Mouse (Mus musculus) ES-Bruce4 (cell line): ENCODE data around the gene Uqcc2. TPM values are rescaled to one million over a fixed set of nuclear protein-coding genes. Genes with fewer than 3 reads are reported as not detected.

Source experiments
- H3K27ac ChIP-seq: 2 replicates; pipeline ENCODE4 v1.5.1; 2012; ENCODE audit warnings: low read length, inconsistent platforms; ENCODE audit not compliant: insufficient read depth
- H3K27me3 ChIP-seq: 2 replicates; pipeline ENCODE4 v1.6.1; 2012; ENCODE audit warnings: mild to moderate bottlenecking, low read length, inconsistent platforms; ENCODE audit not compliant: control insufficient read depth, poor library complexity, insufficient read depth, severe bottlenecking
- H3K36me3 ChIP-seq: 2 replicates; pipeline ENCODE4 v1.6.1; 2012; ENCODE audit warnings: inconsistent platforms, mild to moderate bottlenecking, low read length, moderate library complexity; ENCODE audit not compliant: control insufficient read depth, poor library complexity, insufficient read depth, severe bottlenecking
- H3K4me1 ChIP-seq: one replicate; pipeline ENCODE4 v1.8.1; 2011; ENCODE audit warnings: low read length; ENCODE audit not compliant: control insufficient read depth, insufficient read depth
- H3K4me3 ChIP-seq: 2 replicates; pipeline ENCODE4 v1.5.1; 2011; ENCODE audit warnings: low read depth, mild to moderate bottlenecking, low read length
- H3K9ac ChIP-seq: 2 replicates; pipeline ENCODE4 v1.6.1; 2012; ENCODE audit warnings: low read depth, mild to moderate bottlenecking, inconsistent platforms; ENCODE audit not compliant: poor library complexity, severe bottlenecking
- H3K9me3 ChIP-seq: replicated peaks from 2 replicates; pipeline ENCODE4 v1.6.1; 2012; ENCODE audit warnings: mild to moderate bottlenecking, low read length, inconsistent platforms; ENCODE audit not compliant: control insufficient read depth, poor library complexity, insufficient read depth, severe bottlenecking
- CTCF ChIP-seq: IDR thresholded peaks from one replicate; pipeline ENCODE4 v1.8.1; 2011; ENCODE audit warnings: low read depth, low read length
- EP300 ChIP-seq: IDR thresholded peaks from 2 replicates; pipeline ENCODE4 v1.6.1; 2011; ENCODE audit warnings: low read depth, low read length; ENCODE audit not compliant: insufficient read depth
- POLR2A ChIP-seq: IDR thresholded peaks from one replicate; pipeline ENCODE4 v1.8.1; 2011; ENCODE audit warnings: low read length; ENCODE audit not compliant: insufficient read depth
- polyA plus RNA-seq: library from polyadenylated mRNA; stranded (reverse); fragments of >200 nt; gene quantifications from 2 replicates; pipeline ENCODE4 v1.2.4, GENCODE M21; 2011; ENCODE audit warnings: low read depth; ENCODE audit not compliant: missing spikeins, insufficient read depth, insufficient read length

Uqcc2 gene
- polyA plus RNA-seq, 1 experiment = 138 TPM

DNA sequence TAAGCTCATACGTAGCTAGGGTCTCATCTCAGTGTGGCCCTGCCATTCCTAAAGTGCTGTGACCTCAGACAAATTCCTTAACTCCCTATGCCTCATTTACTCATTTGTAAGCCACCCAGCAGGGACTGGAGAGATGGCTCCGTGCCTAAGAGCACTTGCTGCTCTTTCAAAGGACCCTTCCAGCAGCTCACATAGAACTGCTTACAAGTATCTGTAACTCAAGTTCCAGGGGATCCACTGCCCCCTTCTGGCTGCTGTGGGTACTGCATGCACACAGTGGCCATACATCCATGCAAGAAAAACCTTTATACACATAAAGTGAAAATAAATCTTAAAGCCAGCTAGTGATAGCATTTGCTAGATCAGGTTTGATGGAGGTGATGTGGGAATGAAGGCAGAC lies 48.0 kb downstream of the Uqcc2 start:
- TF ChIP-seq CTCF (peak; percentile 87), POLR2A (no peak)
- H3K4me3 ChIP-seq = no peak overlapping the region
- H3K9ac ChIP-seq = no peak overlapping the region
- no peaks in the 10 kb centered on the region for H3K36me3 ChIP-seq
- no peaks in the 10 kb centered on the region for H3K27me3 ChIP-seq
- no peaks in the 10 kb centered on the region for H3K4me1 ChIP-seq
- no peaks in the 10 kb centered on the region for H3K9me3 ChIP-seq
- H3K27ac ChIP-seq = no peak overlapping the region

DNA sequence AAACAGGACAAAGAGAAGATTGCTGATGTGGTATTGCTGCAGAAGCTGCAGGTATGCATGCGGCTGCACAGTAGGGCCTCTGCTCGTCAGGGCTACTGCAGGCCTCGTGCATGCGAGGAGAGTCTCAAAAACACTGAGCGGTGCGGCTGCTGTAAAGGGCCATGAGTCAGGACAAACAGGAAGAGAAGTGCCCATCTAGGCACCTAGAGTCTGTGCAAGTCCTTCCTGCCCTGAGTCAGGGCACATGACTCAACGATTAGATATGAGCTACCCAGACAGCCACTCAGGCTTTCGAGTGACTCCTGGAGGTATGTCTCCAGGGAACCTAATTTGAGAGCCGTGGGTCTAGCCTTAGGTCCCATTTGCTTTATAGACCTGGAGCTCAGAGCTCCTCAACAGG lies 50.1 kb downstream of the Uqcc2 start:
- Histone ChIP-seq H3K27me3 (no peaks in the 10 kb centered on the region), H3K4me3 (no peak overlapping the region), H3K9ac (no peak overlapping the region), H3K9me3 (no peaks in the 10 kb centered on the region), H3K36me3 (no peaks in the 10 kb centered on the region), H3K27ac (no peak overlapping the region), H3K4me1 (peaks cover 6% of the 10 kb centered on the region)
- TF ChIP-seq POLR2A = no peak
- no peak for TF ChIP-seq CTCF
- no peak for TF ChIP-seq EP300

DNA sequence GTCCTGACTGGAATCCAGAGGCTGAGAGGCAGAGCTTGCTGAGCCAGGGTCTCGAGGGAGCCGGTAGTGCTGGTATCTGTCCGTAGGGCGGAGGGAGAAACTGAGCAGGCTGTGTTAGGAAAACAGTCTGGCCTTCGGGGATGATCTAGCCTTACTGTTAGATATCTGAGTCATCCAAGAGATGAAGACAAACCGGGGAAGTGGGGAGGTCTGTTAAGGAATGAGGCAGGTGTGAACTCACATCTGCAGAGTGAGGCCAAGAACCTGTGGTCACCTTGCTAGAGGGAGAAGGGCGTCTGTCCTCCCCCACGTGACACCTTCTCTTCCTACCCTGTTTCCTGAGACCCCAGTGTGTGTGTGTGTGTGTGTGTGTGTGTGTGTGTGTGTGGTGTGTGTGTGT lies 50.9 kb downstream of the Uqcc2 start:
- Histone ChIP-seq H3K4me1 (peaks cover 7% of the 10 kb centered on the region), H3K9ac (no peak overlapping the region), H3K27me3 (no peaks in the 10 kb centered on the region), H3K27ac (no peak overlapping the region), H3K36me3 (no peaks in the 10 kb centered on the region), H3K9me3 (no peaks in the 10 kb centered on the region), H3K4me3 (no peak overlapping the region)
- TF ChIP-seq CTCF (no peak), EP300 (no peak), POLR2A (no peak)

DNA sequence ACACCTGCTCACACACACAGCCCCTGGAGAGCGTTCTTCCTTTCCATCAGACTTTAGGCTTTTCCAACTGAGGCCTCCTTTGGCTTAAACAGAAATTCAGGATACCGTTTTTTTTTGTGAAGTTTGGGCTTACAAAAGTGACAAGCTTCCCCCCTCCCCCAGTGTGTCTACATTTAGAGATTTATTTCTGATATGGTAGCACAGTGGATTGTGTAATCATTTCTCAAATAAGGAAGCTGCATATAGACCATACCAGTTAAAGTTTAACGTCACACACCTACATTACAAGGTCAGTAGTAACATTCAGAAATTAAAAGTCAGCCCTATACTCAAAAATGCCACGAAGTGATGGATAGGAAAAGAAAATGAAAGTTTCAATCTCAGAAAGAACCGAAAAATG lies 51.8 kb downstream of the Uqcc2 start:
- H3K9me3 ChIP-seq = no peaks in the 10 kb centered on the region
- no peaks in the 10 kb centered on the region for H3K27me3 ChIP-seq
- H3K4me1 ChIP-seq = peaks cover 7% of the 10 kb centered on the region
- no peaks in the 10 kb centered on the region for H3K36me3 ChIP-seq
- no peak for TF ChIP-seq CTCF
- no peak for TF ChIP-seq EP300
- TF ChIP-seq POLR2A = no peak
- H3K9ac ChIP-seq = no peak overlapping the region
- H3K27ac ChIP-seq = no peak overlapping the region
- H3K4me3 ChIP-seq = no peak overlapping the region

DNA sequence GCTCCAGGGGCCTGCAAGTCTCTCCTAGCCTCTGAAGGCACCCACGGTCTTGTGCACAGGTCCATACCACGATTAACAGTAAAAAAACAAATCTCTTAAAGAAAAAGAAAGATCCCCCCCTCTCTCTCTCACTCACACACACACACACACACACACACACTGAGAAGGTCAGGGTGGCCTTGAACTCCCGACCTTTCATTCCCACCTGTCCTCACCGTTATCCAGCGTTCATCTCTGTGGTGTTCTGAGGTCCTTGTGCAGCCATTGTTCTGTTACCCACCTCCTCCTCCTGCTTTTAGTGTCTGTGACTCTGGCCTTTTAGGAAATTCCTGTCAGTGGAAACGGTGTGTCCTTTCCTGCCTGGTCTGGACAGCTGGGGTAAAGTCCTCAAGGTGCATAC lies 55.2 kb downstream of the Uqcc2 start:
- Histone ChIP-seq H3K27ac (peak overlapping the region; percentile 4; the same call in 1 of the 2 replicates), H3K36me3 (no peaks in the 10 kb centered on the region), H3K9ac (no peak overlapping the region), H3K4me1 (peaks cover 7% of the 10 kb centered on the region), H3K27me3 (no peaks in the 10 kb centered on the region), H3K9me3 (no peaks in the 10 kb centered on the region), H3K4me3 (no peak overlapping the region)
- TF ChIP-seq EP300 (0 out of 2 replicates have a peak, but pooled peaks have one; percentile 52), CTCF (no peak)

DNA sequence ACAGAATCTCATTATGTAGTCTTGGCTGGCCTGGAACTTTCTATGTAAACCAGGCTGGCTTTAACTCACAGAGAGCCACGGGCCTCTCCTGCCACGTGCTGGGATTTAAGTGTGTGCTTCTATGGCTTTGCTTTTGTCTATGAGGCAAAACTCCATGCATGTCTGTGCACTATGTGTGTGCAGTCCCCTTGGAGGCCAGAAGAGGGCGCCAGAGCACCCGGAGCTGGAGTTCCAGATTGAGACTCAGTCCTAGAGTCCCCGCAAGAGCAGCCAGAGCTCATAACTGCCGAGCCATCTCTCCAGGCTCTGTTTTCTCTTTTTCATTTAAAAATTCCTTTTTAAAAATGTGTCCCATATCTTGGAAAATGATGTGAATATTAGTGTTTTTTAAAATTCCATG lies 55.8 kb downstream of the Uqcc2 start:
- Histone ChIP-seq H3K4me3 (no peak overlapping the region), H3K27me3 (no peaks in the 10 kb centered on the region), H3K4me1 (peaks cover 7% of the 10 kb centered on the region), H3K9me3 (no peaks in the 10 kb centered on the region), H3K36me3 (no peaks in the 10 kb centered on the region), H3K9ac (no peak overlapping the region), H3K27ac (no peak overlapping the region)
- TF ChIP-seq CTCF (peak; percentile 51), POLR2A (no peak)
